Comparison of ENCODE assay signal across 17 mouse cellular contexts in the genomic region with DNA sequence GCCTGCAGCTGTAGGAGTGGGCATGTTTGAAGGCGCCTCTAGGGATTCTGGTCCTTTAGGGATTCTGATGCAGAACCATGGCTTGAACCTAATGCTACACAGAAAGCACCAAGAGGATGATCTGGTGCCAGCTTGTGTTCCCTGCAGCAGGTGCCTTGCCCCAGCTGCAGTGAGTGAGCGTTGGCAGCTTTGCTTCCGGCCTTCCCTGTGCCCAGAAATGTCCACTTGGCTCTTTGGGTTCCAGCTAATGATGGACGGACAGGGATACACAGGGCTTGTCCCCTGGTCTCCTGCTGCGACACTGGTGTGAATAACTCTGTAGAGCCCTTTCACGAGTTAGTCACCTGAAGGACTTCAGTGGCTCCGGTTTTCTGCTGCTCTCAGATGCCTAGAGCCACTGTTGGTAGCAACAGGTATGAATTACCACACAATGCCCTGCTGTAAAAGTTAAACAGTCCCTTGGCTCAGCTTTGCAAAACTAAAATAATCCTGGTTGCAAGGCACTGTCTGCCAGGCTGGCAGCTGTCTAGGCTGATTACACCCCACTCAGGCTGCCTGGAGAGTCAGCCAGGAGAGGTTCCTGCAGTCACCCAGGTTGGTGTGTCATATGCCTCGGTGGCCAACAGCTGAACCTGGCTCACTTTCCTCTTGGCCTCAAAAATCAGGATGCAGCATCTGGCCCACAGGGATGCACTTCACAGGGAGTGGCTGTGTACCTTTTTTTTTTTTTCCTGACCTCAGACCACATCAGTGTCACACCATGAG. TPM values are rescaled to one million over a fixed set of nuclear protein-coding genes. Genes with fewer than 3 reads are reported as not detected.
DNase-seq lines count a peak whose midpoint lies in the region; ATAC-seq and TF ChIP-seq lines count a peak whose summit lies in the region.
"Had no signal": no experiment of that assay in that cellular context is flagged by ENCODE, and none has a peak within 500 bp of the region (broad histone marks: within the 10 kb centered on the region; RNA-seq: fewer than 3 reads in every experiment).

No protein-coding gene starts in this region.

- H3K4me3 ChIP-seq in liver, embryonic 13.5 days (replicated peaks): no peak overlapping the region
- no peak overlapping the region for H3K4me3 ChIP-seq in heart, embryonic 10.5 days
- H3K4me3 ChIP-seq in myocyte: no peak overlapping the region
- H3K4me3 ChIP-seq in hindbrain, embryonic 16.5 days (ENCODE audit: low read length): no peak overlapping the region
- no peak overlapping the region for H3K4me3 ChIP-seq in hindbrain, embryonic 10.5 days
- H3K4me3 ChIP-seq: embryonic facial prominence, embryonic 10.5 days; megakaryocyte, embryonic 14.5 days had no signal

- no peak for ATAC-seq in liver, embryonic 13.5 days (ENCODE audit: low read depth)
- ATAC-seq in hindbrain, embryonic 16.5 days: no peak
- ATAC-seq: activated CD4-positive, CD25-positive, alpha-beta regulatory T cell, adult 4 months; midbrain, embryonic 16.5 days had no signal

- no peaks in the 10 kb centered on the region for H3K36me3 ChIP-seq in liver, embryonic 13.5 days
- no peaks in the 10 kb centered on the region for H3K36me3 ChIP-seq in heart, embryonic 10.5 days
- H3K36me3 ChIP-seq in myocyte (ENCODE audit: control insufficient read depth, insufficient read depth): no peaks in the 10 kb centered on the region
- no peaks in the 10 kb centered on the region for H3K36me3 ChIP-seq in hindbrain, embryonic 16.5 days (ENCODE audit: control insufficient read depth, insufficient read depth, low read length)
- no peaks in the 10 kb centered on the region for H3K36me3 ChIP-seq in hindbrain, embryonic 10.5 days
- H3K36me3 ChIP-seq: embryonic facial prominence, embryonic 10.5 days; G1E had no signal

- no peaks in the 10 kb centered on the region for H3K79me2 ChIP-seq in myocyte (ENCODE audit: control insufficient read depth, insufficient read depth)

- H3K9me3 ChIP-seq in liver, embryonic 13.5 days (replicated peaks): no peaks in the 10 kb centered on the region
- H3K9me3 ChIP-seq in heart, embryonic 10.5 days: no peaks in the 10 kb centered on the region
- H3K9me3 ChIP-seq in hindbrain, embryonic 16.5 days (ENCODE audit: control insufficient read depth, low read length): no peaks in the 10 kb centered on the region
- no peaks in the 10 kb centered on the region for H3K9me3 ChIP-seq in hindbrain, embryonic 10.5 days
- H3K9me3 ChIP-seq: embryonic facial prominence, embryonic 10.5 days; G1E had no signal

- 72% methylated on average over 8 of the region's 8 CpGs for WGBS in liver, embryonic 13.5 days (ENCODE audit: insufficient replicate concordance)
- 77% methylated on average over 8 of the region's 8 CpGs for WGBS in heart, embryonic 10.5 days
- 80% methylated on average over 8 of the region's 8 CpGs for WGBS in hindbrain, embryonic 16.5 days
- 81% methylated on average over 8 of the region's 8 CpGs for WGBS in hindbrain, embryonic 10.5 days

- DNase-seq in cerebellum, postnatal 14 days: peak; percentile 17 to 27
- DNase-seq in cerebellum, adult 18-20 months: no peak
- DNase-seq in liver, embryonic 13.5 days: no peak
- no peak for DNase-seq in liver
- DNase-seq in heart, embryonic 10.5 days (ENCODE audit: low spot score): peak; percentile 68
- no peak for DNase-seq in hindbrain, embryonic 10.5 days (ENCODE audit: low spot score)
- DNase-seq: adrenal gland, postnatal 10 days; cerebellum, postnatal 36 days; lung, postnatal 10 days; right cerebral cortex, postnatal 25 days had no signal

- no peaks in the 10 kb centered on the region for H3K27me3 ChIP-seq in liver, embryonic 13.5 days
- no peaks in the 10 kb centered on the region for H3K27me3 ChIP-seq in heart, embryonic 10.5 days (ENCODE audit: insufficient read depth, poor library complexity, severe bottlenecking)
- no peaks in the 10 kb centered on the region for H3K27me3 ChIP-seq in myocyte (ENCODE audit: control insufficient read depth, insufficient read depth, insufficient read length)
- H3K27me3 ChIP-seq in hindbrain, embryonic 16.5 days (replicated peaks; ENCODE audit: control insufficient read depth, insufficient read depth, low read length): no peaks in the 10 kb centered on the region
- no peaks in the 10 kb centered on the region for H3K27me3 ChIP-seq in hindbrain, embryonic 10.5 days (ENCODE audit: insufficient read depth, poor library complexity, severe bottlenecking)
- H3K27me3 ChIP-seq: megakaryocyte, embryonic 14.5 days had no signal

- H3K4me1 ChIP-seq in liver, embryonic 13.5 days (replicated peaks): peaks cover 14% of the 10 kb centered on the region
- no peaks in the 10 kb centered on the region; the same call in 1 of the 2 replicates for H3K4me1 ChIP-seq in heart, embryonic 10.5 days
- no peaks in the 10 kb centered on the region for H3K4me1 ChIP-seq in hindbrain, embryonic 16.5 days (ENCODE audit: control insufficient read depth, insufficient read depth, low read depth, low read length)
- no peaks in the 10 kb centered on the region for H3K4me1 ChIP-seq in hindbrain, embryonic 10.5 days (replicated peaks)
- H3K4me1 ChIP-seq: embryonic facial prominence, embryonic 10.5 days had no signal

- TF ChIP-seq POLR2A in myocyte (IDR thresholded peaks at IDR 0.05; ENCODE audit: insufficient read length, low read depth): no peak

- no peak overlapping the region for H3K27ac ChIP-seq in liver, embryonic 13.5 days
- no peak overlapping the region for H3K27ac ChIP-seq in heart, embryonic 10.5 days
- no peak overlapping the region for H3K27ac ChIP-seq in hindbrain, embryonic 16.5 days (ENCODE audit: low read depth, low read length)
- H3K27ac ChIP-seq in hindbrain, embryonic 10.5 days: no peak overlapping the region
- H3K27ac ChIP-seq: embryonic facial prominence, embryonic 10.5 days had no signal

- no peak overlapping the region for H3K4me2 ChIP-seq in liver, embryonic 13.5 days
- no peak overlapping the region for H3K4me2 ChIP-seq in myocyte (ENCODE audit: low read depth)
- no peak overlapping the region for H3K4me2 ChIP-seq in hindbrain, embryonic 16.5 days (ENCODE audit: low read length)

- no peak overlapping the region for H3ac ChIP-seq in myocyte (ENCODE audit: control insufficient read depth, insufficient read length)

- H3K9ac ChIP-seq in liver, embryonic 13.5 days: 0 out of 2 replicates have a peak overlapping the region, but pooled peaks have one; percentile 15
- no peak overlapping the region for H3K9ac ChIP-seq in hindbrain, embryonic 16.5 days (ENCODE audit: low read depth, low read length)

TF ChIP-seq in myocyte, 11 proteins besides CTCF, POLR2A, EP300 and RAD21:
- TF ChIP-seq USF1 (IDR thresholded peaks at IDR 0.05; ENCODE audit: low read depth): no peak
- no peak for TF ChIP-seq CEBPB (IDR thresholded peaks at IDR 0.05; ENCODE audit: insufficient read depth, poor library complexity, severe bottlenecking)
- peak in 1 of 3 experiments; percentile 81 for TF ChIP-seq MYOD1 (IDR thresholded peaks at IDR 0.05; ENCODE audit: control insufficient read depth in 1 of 3, insufficient read length in 2 of 3, low read depth in 2 of 3)
- peak in 2 of 3 experiments; percentile 65 to 67 for TF ChIP-seq MYOG (IDR thresholded peaks at IDR 0.05; ENCODE audit: control insufficient read depth in 1 of 3, insufficient read depth in 1 of 3, insufficient read length in 2 of 3, low read depth in 2 of 3)

RNA-seq across cellular contexts. Expression of a gene that starts 43.5 kb away (rescaled TPM):
- 109 and 113 TPM in 2 replicates for polyA plus RNA-seq in liver, embryonic 13.5 days (2015; fragmentation: Nextera tagmentation; extraction: Ambion mirVana)
- 26.1 and 28.0 TPM in 2 replicates for polyA plus RNA-seq in heart, embryonic 10.5 days (2016; fragmentation: Nextera tagmentation; extraction: Ambion mirVana)
- polyA plus RNA-seq in myocyte (2012; fragmentation: generic; extraction: Trizol): 27.1 TPM
- polyA plus RNA-seq in hindbrain, embryonic 16.5 days (2015; fragmentation: Nextera tagmentation; extraction: Ambion mirVana): 60.3 and 70.9 TPM in 2 replicates
- polyA plus RNA-seq in hindbrain, embryonic 10.5 days (2016; fragmentation: Nextera tagmentation; extraction: Ambion mirVana): 30.0 and 34.1 TPM in 2 replicates

Comparison
In these comparisons a context has a peak if more than half of its experiments do, and no peak if none do; other contexts are left out.
1. DNase-seq: peak in cerebellum, postnatal 14 days (2 of 2) and heart, embryonic 10.5 days (single experiment); none in cerebellum, adult 18-20 months (0 of 2), liver, embryonic 13.5 days (single experiment), liver (single experiment) and hindbrain, embryonic 10.5 days (single experiment).